Mouse (Mus musculus): ENCODE measurements around the gene Tec. TPM values are rescaled to one million over a fixed set of nuclear protein-coding genes. Genes with fewer than 3 reads are reported as not detected.

Tec gene
- total and polyA plus RNA-seq, 3 experiments = 7.9 to 25.9 (median 20.1) TPM

DNA sequence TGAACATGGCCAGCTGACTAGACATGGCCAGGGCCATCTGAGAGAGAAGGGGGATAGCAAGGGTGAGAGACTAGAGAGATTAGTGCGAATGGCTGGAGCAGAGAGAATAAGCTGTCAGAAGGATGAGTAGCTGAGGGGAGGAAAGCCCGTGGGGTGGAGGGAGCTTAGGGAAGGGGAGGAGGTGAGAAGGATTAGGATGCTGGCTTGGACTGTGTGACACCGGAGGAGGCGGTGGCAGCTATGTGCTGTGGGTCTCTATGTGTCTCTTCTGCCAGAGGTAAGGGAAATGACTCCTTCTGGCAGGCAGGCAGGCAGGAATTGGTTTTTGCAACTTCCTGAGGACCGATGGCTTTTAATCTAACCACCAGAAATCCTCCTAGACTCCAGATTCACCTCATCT, 11.5 kb upstream of the Tec start:
- Histone ChIP-seq H3K27ac (ENCODE audit: insufficient read depth, low read depth) (no peak overlapping the region), H3K9ac (ENCODE audit: insufficient read depth, low read depth) (no peak overlapping the region), H3K79me2 (replicated peaks; ENCODE audit: control insufficient read depth, extremely low read depth, insufficient read depth, poor library complexity, severe bottlenecking) (no peaks in the 10 kb centered on the region), H3K27me3 (replicated peaks) (peaks cover 5% of the 10 kb centered on the region), H3K4me1 (ENCODE audit: control insufficient read depth in 1 of 2, insufficient read depth in 2 of 2) (0 out of 4 replicates have a peak, but pooled peaks cover 0 to 3% of the 10 kb centered on the region in 2 experiments), H3K36me3 (replicated peaks in 1 of 2; ENCODE audit: control insufficient read depth in 1 of 2, insufficient read depth in 1 of 2, low read length in 1 of 2) (no peaks in the 10 kb centered on the region), H3K9me3 (replicated peaks; ENCODE audit: low read length) (no peaks in the 10 kb centered on the region), H3K4me3 (replicated peaks in 1 of 3; ENCODE audit: low read depth in 2 of 3, low read length in 2 of 3, poor library complexity in 1 of 3) (no peak overlapping the region), H3K4me2 (ENCODE audit: insufficient read depth, low read depth, poor library complexity, severe bottlenecking) (no peak overlapping the region)
- dilution Hi-C loops (cut with MboI; ENCODE audit: extremely low pct_ligation_motif_present, extremely low pct_unique_long_range_greater_than_20kb, low sequenced_read_pairs) (no loop called here), in situ Hi-C loops (cut with MboI; ENCODE audit: low pct_ligation_motif_present, low pct_unique_long_range_greater_than_20kb, low sequenced_read_pairs) (no loop called here)
- no peak for DNase-seq (ENCODE audit: extremely low read depth)
- TF ChIP-seq ZMIZ1 (IDR thresholded peaks at IDR 0.05; ENCODE audit: low read depth, low read length) (no peak), SIN3A (IDR thresholded peaks at IDR 0.05; ENCODE audit: low read length) (no peak), POLR2A (IDR thresholded peaks at IDR 0.05; ENCODE audit: low read depth, low read length) (no peak), MYC (IDR thresholded peaks at IDR 0.05; ENCODE audit: low read depth, low read length) (no peak), PAX5 (IDR thresholded peaks at IDR 0.05; ENCODE audit: low read length) (no peak), HCFC1 (IDR thresholded peaks at IDR 0.05; ENCODE audit: low read depth, low read length) (no peak), E2F4 (IDR thresholded peaks at IDR 0.05; ENCODE audit: insufficient replicate concordance, low read depth, low read length) (no peak), USF1 (IDR thresholded peaks at IDR 0.05; ENCODE audit: low read depth, low read length) (no peak), UBTF (IDR thresholded peaks at IDR 0.05; ENCODE audit: low read depth, low read length) (no peak), ETS1 (conservative IDR thresholded peaks at IDR 0.05; ENCODE audit: low read depth, low read length) (no peak), MAFK (IDR thresholded peaks at IDR 0.05; ENCODE audit: insufficient replicate concordance, low read length) (no peak), CTCF (conservative IDR thresholded peaks at IDR 0.05 in 1 of 2, IDR thresholded peaks at IDR 0.05 in 1 of 2; ENCODE audit: low read depth in 2 of 2, low read length in 2 of 2) (no peak), IRF4 (IDR thresholded peaks at IDR 0.05; ENCODE audit: low read depth, low read length) (no peak), NELFE (IDR thresholded peaks at IDR 0.05; ENCODE audit: low read depth, low read length) (no peak), TCF12 (IDR thresholded peaks at IDR 0.05; ENCODE audit: low read depth, low read length) (no peak), CHD1 (IDR thresholded peaks at IDR 0.05; ENCODE audit: low read depth, low read length) (no peak), ZNF384 (IDR thresholded peaks at IDR 0.05; ENCODE audit: low read depth, low read length) (no peak), JUND (conservative IDR thresholded peaks at IDR 0.05; ENCODE audit: low read depth, low read length) (no peak), TBP (conservative IDR thresholded peaks at IDR 0.05; ENCODE audit: low read depth, low read length) (no peak)

GRCm38 (mm10) chr5:72871114-72871513, 2.8 kb upstream of the Tec start:
- no peak for DNase-seq (ENCODE audit: extremely low read depth)
- in situ Hi-C loops (cut with MboI; ENCODE audit: low pct_ligation_motif_present, low pct_unique_long_range_greater_than_20kb, low sequenced_read_pairs) = no loop called here

More at GRCm38 (mm10) chr5:72871114-72871513, 2.8 kb upstream of the Tec start:
- H3K27ac ChIP-seq (ENCODE audit: insufficient read depth, low read depth) = no peak overlapping the region
- no peaks in the 10 kb centered on the region for H3K36me3 ChIP-seq (replicated peaks in 1 of 2; ENCODE audit: control insufficient read depth in 1 of 2, insufficient read depth in 1 of 2, low read length in 1 of 2)
- H3K4me2 ChIP-seq (ENCODE audit: insufficient read depth, low read depth, poor library complexity, severe bottlenecking) = no peak overlapping the region
- no peaks in the 10 kb centered on the region; the same call in 1 of the 2 replicates for H3K79me2 ChIP-seq (replicated peaks; ENCODE audit: control insufficient read depth, extremely low read depth, insufficient read depth, poor library complexity, severe bottlenecking)
- no peak overlapping the region for H3K9ac ChIP-seq (ENCODE audit: insufficient read depth, low read depth)
- peak; percentile 28 to 39; a peak in 1 of 4 replicates for TF ChIP-seq CTCF (conservative IDR thresholded peaks at IDR 0.05 in 1 of 2, IDR thresholded peaks at IDR 0.05 in 1 of 2; ENCODE audit: low read depth in 2 of 2, low read length in 2 of 2)
- no peak for TF ChIP-seq MAX (IDR thresholded peaks at IDR 0.05; ENCODE audit: low read length)
- peaks cover 3% of the 10 kb centered on the region for H3K27me3 ChIP-seq (replicated peaks)
- H3K4me1 ChIP-seq (ENCODE audit: control insufficient read depth in 1 of 2, insufficient read depth in 2 of 2) = peaks cover 20 to 51% of the 10 kb centered on the region in 2 experiments
- dilution Hi-C loops (cut with MboI; ENCODE audit: extremely low pct_ligation_motif_present, extremely low pct_unique_long_range_greater_than_20kb, low sequenced_read_pairs) = no loop called here
- H3K4me3 ChIP-seq (replicated peaks in 1 of 3; ENCODE audit: low read depth in 2 of 3, low read length in 2 of 3, poor library complexity in 1 of 3) = no peak overlapping the region
- H3K9me3 ChIP-seq (replicated peaks; ENCODE audit: low read length) = peaks cover 3% of the 10 kb centered on the region

Measured in CH12.LX (cell line).